In genomic region chr9:14859868-14860639, GRCm38 (mm10) we compare ENCODE assay signal across 8 mouse cellular contexts. TPM values are rescaled to one million over a fixed set of nuclear protein-coding genes. Genes with fewer than 3 reads are reported as not detected.
DNase-seq lines count a peak whose midpoint lies in the region; ATAC-seq and TF ChIP-seq lines count a peak whose summit lies in the region.

Gpr83 (plus strand) TSS chr9:14860210.

- intact Hi-C loops in heart, postnatal 25 days (cut with DNase I): no loop called here
- intact Hi-C loops in gastrocnemius, postnatal 14 days (cut with DNase I; ENCODE audit: low total_unique reads): loop anchor here (5.0 kb wide), 1 partner anchor 157 kb away; no protein-coding TSS in a partner anchor

- no peak for TF ChIP-seq EP300 in liver, postnatal 0 days (IDR thresholded peaks at IDR 0.05; ENCODE audit: low read depth)

- no peak within 1 kb of the TSS for H3K27ac ChIP-seq in heart, embryonic 10.5 days
- no peak within 1 kb of the TSS for H3K27ac ChIP-seq in liver, postnatal 0 days (ENCODE audit: low read depth)

- peak; percentile 78 for DNase-seq in heart, embryonic 10.5 days (ENCODE audit: low spot score)
- no peak for DNase-seq in heart, postnatal 25 days (ENCODE audit: low spot score)
- DNase-seq in T-cell, adult 2 months (ENCODE audit: low spot score): peak; percentile 43
- DNase-seq in forelimb bud, embryonic 11.5 days (ENCODE audit: low read depth, low spot score): peak; percentile 55
- peak; percentile 44 to 64 for DNase-seq in layer of hippocampus, adult 18-20 months (ENCODE audit: low spot score in 2 of 2)
- DNase-seq in liver, postnatal 0 days: no peak
- peak; percentile 59 to 74 for DNase-seq in right cerebral cortex, postnatal 36 days (ENCODE audit: low spot score in 2 of 2)
- no peak for DNase-seq in gastrocnemius, postnatal 14 days

- H3K9me3 ChIP-seq in heart, embryonic 10.5 days: no peaks in the 10 kb centered on the region
- no peaks in the 10 kb centered on the region for H3K9me3 ChIP-seq in liver, postnatal 0 days (ENCODE audit: low read length)

- peak within 1 kb of the TSS; percentile 55 for H3K4me2 ChIP-seq in liver, postnatal 0 days (ENCODE audit: low read depth, low read length)

- no peak for ATAC-seq in liver, postnatal 0 days

- no peaks in the 10 kb centered on the region for H3K36me3 ChIP-seq in heart, embryonic 10.5 days
- no peaks in the 10 kb centered on the region for H3K36me3 ChIP-seq in liver, postnatal 0 days (replicated peaks; ENCODE audit: insufficient read depth, low read length)

- no peak for TF ChIP-seq CTCF in liver, postnatal 0 days (IDR thresholded peaks at IDR 0.05; ENCODE audit: low read depth)

- 3% methylated on average over 47 of the region's 47 CpGs for WGBS in heart, embryonic 10.5 days
- 4% methylated on average over 47 of the region's 47 CpGs for WGBS in liver, postnatal 0 days (ENCODE audit: insufficient replicate concordance)

- H3K27me3 ChIP-seq in heart, embryonic 10.5 days (ENCODE audit: insufficient read depth, poor library complexity, severe bottlenecking): peaks cover 86% of the 10 kb centered on the region
- peaks cover 41% of the 10 kb centered on the region for H3K27me3 ChIP-seq in liver, postnatal 0 days (ENCODE audit: insufficient read depth, low read length)

- peak within 1 kb of the TSS; percentile 60 for H3K4me3 ChIP-seq in heart, embryonic 10.5 days
- peak within 1 kb of the TSS; percentile 17 for H3K4me3 ChIP-seq in liver, postnatal 0 days (ENCODE audit: low read depth, low read length)

- no peak within 1 kb of the TSS for H3K9ac ChIP-seq in liver, postnatal 0 days (replicated peaks)

- peaks cover 3% of the 10 kb centered on the region; the same call in 1 of the 2 replicates for H3K4me1 ChIP-seq in heart, embryonic 10.5 days
- no peaks in the 10 kb centered on the region for H3K4me1 ChIP-seq in liver, postnatal 0 days (ENCODE audit: insufficient read depth)

RNA-seq across cellular contexts. Expression of gene Gpr83, which starts in this region (rescaled TPM):
- not detected in 2 replicates for polyA plus RNA-seq in heart, embryonic 10.5 days (2016; fragmentation: Nextera tagmentation; extraction: Ambion mirVana)
- total RNA-seq in heart, postnatal 25 days (2021): not detected
- 10 to 100 TPM; 13.5 to 16.2 TPM for total RNA-seq in layer of hippocampus, adult 18-20 months (2021)
- polyA plus RNA-seq in liver, postnatal 0 days (2015; fragmentation: Nextera tagmentation; extraction: Ambion mirVana): not detected in 2 replicates
- not detected for total RNA-seq in gastrocnemius, postnatal 14 days (2021)

Comparison
In these comparisons a context has a peak if more than half of its experiments do, and no peak if none do; other contexts are left out.
1. RNA of gene Gpr83 (total RNA-seq): 13.5 to 16.2 TPM in layer of hippocampus, adult 18-20 months; not detected in gastrocnemius, postnatal 14 days and not detected in heart, postnatal 25 days; every median in the first group is over 10 times any median in the second.
2. Peak in DNase-seq and H3K4me3 ChIP-seq in heart, embryonic 10.5 days; RNA of the gene not detected or under 1 TPM.
3. DNase-seq: peak in T-cell, adult 2 months (single experiment), forelimb bud, embryonic 11.5 days (single experiment), layer of hippocampus, adult 18-20 months (2 of 2) and right cerebral cortex, postnatal 36 days (2 of 2); none in heart, postnatal 25 days (single experiment), liver, postnatal 0 days (single experiment) and gastrocnemius, postnatal 14 days (single experiment).